Mouse (Mus musculus): ENCODE measurements around the gene Brpf3.
"Not testable (repeated sequence)": the region's sequence is repeated elsewhere in the genome, so short reads cannot be mapped to it uniquely, and the experiment has no call there.

Gene Brpf3

DNA sequence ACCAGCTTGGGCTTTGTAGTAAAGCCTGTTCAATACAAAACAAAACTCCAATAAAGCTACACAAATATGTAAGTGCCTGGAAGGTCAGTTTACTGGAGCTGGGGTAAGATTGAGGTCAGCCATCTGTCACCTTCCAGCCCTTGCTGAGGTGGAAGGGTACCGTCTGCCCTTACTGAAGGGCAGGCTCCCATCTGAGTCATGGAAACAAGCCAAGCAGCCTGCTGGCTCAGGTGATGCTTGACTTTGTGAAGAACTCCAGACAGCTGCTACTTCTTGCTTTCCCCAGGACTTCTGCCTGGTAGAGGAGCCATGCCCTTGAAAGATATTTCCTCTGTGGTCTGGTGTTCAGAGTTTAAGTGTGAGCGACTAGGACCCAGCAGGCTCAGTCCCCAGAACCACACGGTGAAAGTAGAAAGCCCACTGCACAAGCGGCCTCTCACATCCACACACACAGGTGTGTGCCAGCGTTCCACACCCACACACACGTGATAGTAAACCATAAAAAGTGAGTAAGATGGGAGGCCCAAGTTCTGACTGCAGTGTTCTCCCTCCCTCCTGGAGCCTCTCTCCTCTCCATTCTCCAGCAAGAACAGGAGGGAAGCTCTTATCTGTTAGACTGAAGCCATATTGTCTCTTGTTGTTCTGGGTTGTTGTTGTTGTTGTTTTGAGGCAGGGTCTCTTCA is 24.6 kb downstream of the Brpf3 start:
- in situ Hi-C loops (cut with MboI, MseI): loop anchor here (10.0 kb wide), 1 partner anchor 289 kb away; the partner anchor contains the start of gene Rab44

DNA sequence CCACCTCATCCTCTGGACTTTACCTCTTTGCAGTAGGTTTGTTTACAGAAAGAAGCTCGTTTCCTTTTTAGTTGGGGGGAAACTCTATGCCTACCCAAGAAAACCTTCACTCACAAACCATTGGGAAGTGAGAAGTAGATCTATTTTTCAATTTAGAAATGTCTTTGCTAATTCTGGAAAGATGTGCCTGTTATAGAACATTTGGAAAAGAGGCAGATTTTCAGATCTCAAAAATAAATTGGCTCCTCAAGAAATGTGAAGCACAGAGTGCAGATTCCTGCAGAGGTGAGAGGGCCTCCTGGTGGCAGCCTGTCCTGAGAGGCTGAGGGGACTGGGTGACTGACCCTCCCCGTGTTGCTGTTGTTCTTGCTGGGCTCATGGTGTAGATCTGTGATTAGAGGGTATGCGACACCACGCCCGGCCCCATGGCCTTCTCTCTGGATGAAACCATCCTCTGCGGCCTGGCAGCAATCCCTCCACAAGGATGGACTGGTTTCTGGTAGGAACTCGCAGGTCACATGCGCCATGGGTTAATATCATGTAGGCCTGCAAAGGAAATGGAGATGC is 26.9 kb downstream of the Brpf3 start:
- in situ Hi-C loops (cut with MboI, MseI): loop anchor here (10.0 kb wide), 1 partner anchor 287 kb away; the partner anchor contains the start of gene Rab44

DNA sequence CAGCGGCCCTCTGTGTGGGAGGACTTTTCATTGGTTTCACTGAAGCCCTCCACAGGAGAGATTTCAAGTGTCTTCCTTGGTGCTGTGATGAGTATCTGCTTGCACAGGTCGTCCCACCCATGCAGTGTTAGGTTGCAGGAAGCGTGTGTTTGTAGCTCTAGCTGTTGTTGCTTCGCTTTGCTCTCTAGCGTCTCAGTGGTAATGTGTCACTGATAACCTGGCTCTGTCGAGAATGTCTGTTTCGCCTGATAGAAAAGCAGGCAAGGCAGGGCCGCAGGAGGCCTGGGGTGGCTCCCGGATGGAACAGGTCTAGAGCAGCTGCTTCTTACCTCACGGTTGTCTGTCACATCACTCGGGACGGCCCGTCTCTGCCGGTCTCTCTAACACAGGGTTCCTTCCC is 28.2 kb downstream of the Brpf3 start:
- in situ Hi-C loops (cut with MboI, MseI): loop anchor here (10.0 kb wide), 1 partner anchor 286 kb away; the partner anchor contains the start of gene Rab44

DNA sequence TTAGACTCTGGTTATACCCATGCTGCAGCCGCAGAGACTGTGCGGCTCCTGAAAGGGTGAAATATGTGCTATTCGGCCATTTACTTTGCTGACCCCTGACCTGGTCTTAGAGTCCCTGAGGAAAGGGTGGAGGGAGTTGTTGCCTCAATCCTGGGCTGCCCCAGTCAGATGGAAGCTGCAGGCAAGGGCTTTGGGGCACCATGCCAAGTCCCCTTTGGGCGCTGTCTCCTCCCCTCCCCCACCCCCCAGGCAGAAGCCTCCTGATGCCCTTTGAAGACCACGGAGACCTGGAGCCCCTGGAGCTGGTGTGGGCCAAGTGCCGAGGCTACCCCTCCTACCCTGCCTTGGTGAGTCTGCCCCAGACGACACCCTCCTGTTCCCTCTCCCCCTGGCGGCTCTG is 30.2 kb downstream of the Brpf3 start:
- in situ Hi-C loops (cut with MboI, MseI): no loop called here

DNA sequence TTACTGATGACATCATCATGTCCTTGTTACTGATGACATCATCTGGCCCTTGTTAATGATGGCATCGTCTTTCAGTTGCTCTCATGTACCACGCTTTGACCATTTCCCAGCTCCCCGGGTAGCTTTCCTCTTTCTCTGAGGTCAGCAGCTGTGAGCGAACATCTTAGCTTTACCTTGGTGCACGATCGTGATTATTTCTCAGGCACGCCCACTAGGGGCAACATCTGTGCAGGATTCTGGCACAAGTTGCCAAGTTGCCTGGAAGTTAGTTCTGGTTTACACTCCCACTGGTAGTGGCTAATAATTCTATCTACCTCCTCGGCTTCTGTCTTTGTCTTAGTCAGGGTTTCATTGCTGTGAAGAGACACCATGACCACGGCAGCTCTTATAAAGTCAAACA is 31.1 kb downstream of the Brpf3 start:
- in situ Hi-C loops (cut with MboI, MseI): no loop called here

DNA sequence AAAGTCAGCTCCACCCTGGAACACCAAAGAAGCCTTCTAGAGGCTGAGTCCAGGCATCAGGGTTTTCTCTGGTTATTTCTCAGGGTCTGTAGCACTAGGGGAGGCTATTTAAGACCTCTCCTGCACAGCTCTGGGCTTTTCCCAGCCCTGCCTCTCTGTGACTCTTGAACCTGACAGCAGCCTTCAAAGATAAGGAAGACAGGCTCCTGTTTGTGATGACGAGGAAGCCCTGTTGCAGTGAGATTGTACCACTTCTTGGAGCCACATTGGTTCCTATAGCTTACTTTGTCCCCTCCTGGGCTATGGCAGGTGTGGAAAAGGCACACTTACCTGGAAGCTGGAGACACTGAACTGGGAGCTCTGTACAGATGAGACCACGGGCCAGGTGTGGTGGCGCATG is 32.0 kb downstream of the Brpf3 start:
- in situ Hi-C loops (cut with MboI, MseI): no loop called here

DNA sequence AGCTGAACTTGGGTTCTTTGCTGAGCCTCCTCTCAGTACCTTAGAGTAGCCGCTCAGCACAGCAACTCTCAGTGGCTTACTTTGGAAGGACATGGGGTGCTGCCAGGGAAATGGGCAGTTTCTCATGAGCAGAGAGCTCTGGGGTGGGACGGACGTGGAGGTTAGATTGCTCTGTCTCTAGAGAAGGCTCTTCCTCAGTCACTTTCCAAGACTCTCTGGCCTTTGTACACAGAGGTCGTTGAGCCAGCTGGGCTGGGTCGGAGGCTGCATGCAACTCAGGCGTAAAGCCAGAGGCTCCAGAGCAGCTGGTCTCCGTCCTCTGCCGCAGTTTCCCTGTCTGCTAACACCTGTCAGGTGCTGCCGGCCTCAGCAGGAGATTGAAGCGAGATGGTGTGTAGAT is 33.8 kb downstream of the Brpf3 start:
- in situ Hi-C loops (cut with MboI, MseI): no loop called here

DNA sequence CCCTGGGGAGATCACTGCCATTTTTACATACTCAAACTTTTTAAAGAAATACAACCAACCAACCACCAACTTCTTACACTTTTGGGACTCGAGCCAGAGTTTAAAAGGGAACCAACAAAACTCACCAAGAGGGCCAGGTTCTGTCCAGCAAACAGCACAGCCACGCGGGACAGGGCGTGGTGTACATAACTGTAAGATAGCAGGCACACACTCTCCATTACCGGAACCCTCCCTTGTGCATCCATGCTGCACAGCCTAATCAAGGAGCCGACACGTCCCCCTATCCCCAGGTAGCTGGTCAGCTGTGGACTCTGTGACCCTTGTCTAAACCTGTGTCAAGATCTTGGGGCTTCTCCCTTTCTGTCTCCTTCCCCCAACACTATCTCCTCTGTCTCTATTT is 37.0 kb downstream of the Brpf3 start:
- in situ Hi-C loops (cut with MboI, MseI): no loop called here

DNA sequence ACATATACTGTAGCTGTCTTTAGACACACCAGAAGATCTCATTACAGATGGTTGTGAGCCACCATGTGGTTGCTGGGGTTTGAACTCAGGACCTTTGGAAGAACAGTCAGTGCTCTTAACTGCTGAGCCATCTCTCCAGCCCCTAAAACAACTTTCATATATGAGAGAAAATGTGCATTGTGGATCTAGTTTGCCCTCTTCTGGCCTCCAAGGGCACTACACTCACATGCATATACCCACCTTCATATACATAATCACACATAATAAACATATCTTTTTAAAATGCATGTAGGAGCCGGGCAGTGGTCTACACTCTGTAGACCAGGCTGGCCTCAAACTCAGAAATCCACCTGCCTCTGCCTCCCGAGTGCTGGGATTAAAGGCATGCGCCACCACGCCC is 41.1 kb downstream of the Brpf3 start:
- in situ Hi-C loops (cut with MboI, MseI): not testable (repeated sequence)

DNA sequence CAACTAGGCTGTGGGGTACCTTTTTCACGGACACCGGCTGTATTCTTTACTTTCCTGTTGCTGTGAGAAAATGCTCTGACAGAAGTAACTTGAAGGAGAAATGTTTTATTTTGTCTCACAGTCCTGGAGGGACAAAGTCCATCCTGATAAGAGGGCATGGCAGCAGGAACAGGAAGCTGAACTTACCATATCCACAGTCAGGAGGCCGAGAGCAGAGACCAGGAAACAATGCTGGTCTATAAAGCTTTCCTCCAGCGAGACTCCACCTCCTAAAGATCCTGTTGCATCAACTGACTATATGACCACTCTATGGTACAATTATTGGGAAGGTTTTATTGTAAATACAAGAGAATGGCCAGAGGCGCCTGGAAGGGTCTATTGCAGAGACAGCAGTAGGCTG is 42.8 kb downstream of the Brpf3 start:
- in situ Hi-C loops (cut with MboI, MseI): no loop called here

DNA sequence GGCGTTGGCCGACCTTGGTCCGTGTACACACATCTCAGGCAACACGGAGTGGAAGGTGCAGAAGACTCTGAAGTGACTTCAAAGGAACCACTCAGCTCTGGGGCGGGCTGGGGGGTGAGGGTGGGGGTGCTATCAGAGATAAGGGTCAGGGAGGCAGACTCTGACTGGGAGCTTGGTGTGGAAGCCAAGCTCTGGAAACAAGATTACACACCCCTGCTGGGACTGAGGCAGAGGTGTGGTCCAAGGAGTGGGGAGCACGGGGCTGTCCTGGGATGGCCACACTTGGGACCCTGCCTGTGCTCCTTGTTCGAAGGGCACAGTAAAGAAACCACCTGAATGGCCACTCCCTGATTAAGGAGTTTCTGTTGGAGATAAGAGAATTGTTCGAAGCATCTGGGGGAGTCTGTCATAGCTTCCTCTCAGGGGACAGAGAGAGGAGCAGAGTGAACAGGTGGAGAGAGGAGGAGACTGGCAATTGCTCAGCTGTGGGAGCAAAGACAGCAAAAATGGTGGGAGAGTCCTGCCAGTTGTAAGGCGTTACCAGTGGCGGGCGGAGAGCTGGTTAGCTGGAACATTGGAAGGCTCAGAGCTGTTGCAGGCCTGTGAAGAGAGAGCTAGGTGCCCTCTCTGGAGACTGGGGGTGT is 46.2 kb downstream of the Brpf3 start:
- in situ Hi-C loops (cut with MboI, MseI): no loop called here

DNA sequence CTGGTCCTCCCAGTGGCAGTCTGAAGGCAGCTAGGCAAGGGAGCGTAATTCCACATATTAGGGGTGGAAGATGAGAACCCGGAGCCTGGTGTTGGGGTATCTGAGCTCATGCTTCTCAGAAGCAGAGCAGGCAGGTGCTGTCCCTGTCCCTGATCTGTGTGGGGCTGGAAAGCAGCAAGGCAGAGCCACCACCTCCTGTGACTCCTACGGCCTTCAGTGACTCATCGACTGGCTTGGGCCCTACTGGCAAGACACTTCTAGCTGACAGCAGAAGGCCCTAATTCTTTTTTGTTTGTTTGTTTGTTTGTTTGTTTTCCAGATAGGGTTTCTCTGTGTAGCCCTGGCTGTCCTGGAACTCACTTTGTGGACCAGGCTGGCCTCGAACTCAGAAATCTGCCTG is 49.6 kb downstream of the Brpf3 start:
- in situ Hi-C loops (cut with MboI, MseI): no loop called here

DNA sequence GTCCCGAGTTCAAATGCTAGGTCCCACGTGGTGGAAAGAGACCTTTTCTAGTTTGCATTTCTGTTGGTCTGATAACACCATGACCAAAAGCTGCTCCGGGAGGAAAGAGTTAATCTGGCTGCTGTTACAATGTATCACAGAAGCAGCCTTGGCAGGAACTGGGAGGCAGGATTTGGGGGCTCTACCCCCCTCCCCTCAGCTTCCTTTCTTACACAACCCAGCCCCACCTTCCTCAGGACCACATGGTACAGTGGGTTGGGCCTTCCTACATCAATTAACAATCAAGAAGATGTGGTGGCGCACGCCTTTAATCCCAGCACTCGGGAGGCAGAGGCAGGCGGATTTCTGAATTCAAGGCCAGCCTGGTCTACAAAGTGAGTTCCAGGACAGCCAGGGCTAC is 53.5 kb downstream of the Brpf3 start:
- in situ Hi-C loops (cut with MboI, MseI): no loop called here

DNA sequence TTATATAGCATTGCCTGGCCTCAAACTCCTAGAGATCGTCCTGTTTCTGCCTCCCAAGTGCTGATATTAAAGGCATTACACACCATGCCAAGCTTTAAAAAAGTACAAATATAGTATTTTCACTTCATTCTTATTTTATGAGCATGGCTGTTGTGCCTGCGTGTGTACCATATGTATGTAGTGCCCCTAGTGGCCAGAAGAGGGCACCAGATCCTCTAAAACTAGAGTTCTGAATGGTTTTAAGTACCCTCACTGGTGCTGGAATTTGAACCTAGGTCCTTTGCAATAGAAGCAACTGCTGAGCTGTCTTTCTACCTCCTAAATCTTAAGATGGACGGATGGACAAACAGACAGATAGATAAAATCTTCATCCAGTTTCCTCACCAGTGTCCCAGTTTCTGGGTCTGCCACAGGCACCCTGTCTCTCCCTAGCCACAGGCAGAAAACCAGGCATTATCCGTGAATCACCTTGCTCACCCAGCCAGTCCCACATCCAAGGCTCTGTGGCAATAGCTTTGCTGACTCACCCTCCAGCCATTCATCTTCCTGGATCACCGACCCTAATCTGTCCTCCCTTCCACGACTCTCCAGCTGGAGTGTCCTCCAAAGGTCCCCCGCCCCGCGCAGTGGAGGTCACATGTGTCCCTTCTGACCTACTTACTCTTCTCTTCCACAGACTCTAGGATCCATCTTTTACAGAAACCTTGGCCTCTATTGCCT is 54.4 kb downstream of the Brpf3 start:
- in situ Hi-C loops (cut with MboI, MseI): no loop called here

DNA sequence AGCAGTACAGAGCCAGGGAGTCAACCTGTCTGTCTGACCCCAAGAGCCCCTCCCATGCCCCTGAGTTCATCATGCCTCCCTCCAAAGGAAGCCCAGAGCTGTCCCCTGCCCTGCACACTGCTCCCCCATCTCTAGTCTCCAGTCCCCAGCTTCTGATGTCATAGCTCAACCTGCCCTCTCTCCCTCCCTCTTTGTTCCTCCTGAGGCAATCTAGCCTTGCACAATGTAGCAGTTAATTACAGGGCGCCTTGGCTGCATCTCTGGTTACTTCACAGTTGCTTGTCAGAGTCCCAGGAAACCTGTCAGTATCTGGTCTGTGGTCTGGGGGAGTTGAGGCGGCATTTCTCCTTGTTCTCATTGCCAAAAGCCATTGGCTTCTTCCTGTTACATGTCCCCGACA is 55.1 kb downstream of the Brpf3 start:
- in situ Hi-C loops (cut with MboI, MseI): no loop called here

DNA sequence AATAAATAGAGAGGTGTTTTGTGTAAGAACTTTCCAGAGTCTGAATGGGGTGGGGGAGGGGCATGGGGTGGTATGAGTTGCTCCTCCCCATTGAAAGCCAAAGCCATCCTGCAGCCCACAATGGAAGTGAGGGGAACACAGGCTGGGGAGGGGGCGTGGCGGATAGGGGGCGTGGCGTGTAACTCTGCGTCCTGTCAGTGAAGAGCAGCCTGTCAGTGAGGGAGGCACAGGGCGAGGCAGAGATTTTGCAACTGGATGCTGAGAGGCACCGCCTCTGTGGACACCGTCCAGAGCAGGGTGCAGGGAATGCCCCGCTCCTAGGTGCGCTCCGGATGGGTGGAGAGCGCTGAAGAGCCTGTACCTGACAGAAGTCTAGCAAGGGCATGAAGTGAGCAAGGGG is 57.3 kb downstream of the Brpf3 start, which contains the start of gene Pnpla1:
Gene Pnpla1, plus strand, starts transcription at position 207 of the 400 bp plus-strand sequence.
- in situ Hi-C loops (cut with MboI, MseI): no loop called here

DNA sequence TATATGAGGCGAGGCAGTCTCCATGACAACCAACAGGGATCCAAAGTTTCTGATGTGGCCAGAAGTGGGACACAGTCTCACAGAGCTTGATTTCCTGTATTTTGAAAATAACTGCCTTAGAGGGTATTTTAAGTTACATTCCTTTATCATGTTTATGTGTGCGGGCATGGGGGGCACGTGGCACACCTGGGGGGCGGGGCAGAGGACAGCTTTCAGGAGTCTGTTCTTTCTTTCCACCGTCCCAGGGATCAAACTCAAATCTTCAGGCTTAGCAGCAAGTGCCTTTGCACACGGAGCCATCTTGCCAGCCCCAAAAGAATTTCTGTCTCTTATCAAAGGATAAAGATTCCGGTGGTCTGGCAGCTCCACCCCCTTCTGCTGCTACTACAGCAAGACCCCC is 63.0 kb downstream of the Brpf3 start:
- in situ Hi-C loops (cut with MboI, MseI): no loop called here

DNA sequence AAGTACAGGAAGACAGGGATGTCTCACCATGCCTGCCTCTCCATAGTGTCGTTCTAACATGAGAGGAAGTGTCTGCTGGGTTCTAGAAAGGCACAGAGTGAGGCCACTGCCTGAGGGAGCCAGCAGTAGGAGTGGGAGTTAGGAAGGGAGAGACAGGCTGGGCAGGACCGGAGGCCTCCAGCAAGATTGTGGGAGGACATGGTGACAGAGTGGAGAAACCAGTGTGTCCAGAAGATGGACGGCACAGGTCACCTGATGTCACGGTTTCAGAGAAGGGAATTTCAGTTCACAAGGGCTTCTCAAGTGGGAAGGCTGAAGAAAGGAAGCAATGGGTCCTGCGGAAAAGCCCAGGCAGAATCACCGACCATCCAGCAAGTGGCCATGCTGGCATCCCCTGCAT is 63.6 kb downstream of the Brpf3 start:
- in situ Hi-C loops (cut with MboI, MseI): no loop called here

DNA sequence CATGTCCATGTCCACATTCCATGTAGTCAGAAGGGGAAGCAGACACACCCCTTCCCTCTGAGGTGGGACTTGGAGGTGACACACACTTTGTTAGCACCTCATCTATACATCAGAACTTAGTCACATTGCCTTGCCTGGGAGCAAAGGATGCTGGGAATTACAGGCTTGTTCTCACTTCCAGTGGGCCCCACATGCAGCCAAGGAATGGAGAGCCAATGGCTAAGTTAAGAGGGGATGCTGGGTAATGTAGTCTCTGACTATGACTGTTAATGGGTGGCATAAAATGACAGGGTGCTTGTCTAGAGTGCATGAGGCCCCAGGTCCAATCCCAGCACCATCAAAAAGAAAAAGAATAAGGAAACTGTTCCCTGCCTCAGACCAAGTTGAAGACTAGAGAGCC is 66.0 kb downstream of the Brpf3 start:
- in situ Hi-C loops (cut with MboI, MseI): no loop called here

DNA sequence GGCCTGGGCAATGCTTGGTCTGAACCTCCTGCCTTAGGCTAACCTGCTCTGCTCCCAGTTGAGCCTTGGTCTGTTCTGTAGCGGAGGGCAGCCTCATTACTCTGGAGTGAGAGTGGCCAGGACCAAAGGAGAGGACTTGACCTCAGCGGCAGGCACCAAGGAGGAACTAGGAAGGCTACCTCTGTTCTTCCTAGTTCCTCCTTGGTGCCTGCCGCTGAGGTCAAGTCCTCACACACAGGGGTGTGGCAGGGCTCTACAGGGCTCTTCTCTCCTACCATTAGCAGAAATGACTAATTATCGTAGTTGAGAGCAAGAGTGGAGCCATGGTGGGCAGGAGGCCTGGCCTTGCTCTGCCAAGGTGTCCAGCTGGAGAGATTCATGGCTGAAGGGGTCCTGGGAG is 66.5 kb downstream of the Brpf3 start:
- in situ Hi-C loops (cut with MboI, MseI): no loop called here

DNA sequence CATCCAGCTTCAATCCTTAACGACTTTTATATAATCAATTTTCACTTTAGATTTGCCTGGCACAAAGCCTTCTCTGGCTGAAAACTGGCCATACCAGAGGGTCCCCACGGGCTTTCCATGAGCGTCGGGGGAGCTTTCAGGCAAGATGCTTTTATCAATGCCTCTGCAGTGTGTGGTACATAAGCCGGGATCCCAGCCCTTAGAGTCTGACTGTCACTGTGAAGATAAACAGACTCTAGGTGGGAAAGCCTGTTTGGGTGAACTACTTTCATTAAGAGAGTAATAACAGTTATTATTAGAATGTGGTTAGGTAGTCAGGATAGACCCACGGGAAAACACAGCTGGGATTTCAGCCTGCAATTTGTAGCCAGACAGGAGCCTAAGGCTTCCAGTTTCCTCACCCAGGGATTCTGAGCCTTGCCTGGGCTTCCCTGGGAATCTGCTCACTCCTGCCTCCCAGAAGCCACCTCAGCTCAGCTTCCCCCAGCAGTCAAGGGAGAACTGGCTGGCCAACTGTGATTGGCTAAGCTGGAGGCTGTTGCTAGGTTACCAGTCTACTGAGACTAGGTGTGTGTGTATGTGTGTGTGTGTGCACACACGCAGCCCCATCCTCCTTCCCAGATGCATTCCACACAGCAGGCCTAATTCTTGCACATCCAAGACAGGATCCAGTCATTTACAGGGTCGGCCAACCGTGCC is 68.7 kb downstream of the Brpf3 start:
- in situ Hi-C loops (cut with MboI, MseI): no loop called here

DNA sequence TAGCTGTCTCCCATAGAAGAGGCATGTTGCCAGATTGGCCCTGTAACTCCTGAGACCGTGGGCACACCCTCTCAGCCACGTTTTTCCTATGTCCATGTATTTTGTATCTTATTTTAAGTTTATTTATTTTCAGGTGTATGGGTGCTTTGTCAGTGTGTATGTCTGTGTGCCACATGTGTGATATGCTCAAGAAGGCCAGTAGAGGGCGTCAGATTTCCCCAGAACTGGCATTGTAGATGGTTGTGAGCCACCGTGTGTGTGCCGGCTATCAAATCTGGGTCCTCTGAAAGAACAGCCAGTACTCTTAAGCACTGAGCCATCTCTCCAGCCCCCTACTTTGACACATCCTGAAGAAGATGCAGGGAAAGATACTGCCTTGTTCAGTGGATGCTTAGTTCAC is 69.5 kb downstream of the Brpf3 start:
- in situ Hi-C loops (cut with MboI, MseI): no loop called here

Data from regulatory T cell (primary cell).